Mouse (Mus musculus) inflammation-experienced regulatory T-cells, adult 16 weeks (primary cell): ENCODE results near the gene Tbrg4. TPM values are rescaled to one million over a fixed set of nuclear protein-coding genes. Genes with fewer than 3 reads are reported as not detected.

Experiments used
- polyA plus RNA-seq: library from polyadenylated mRNA; unstranded; fragments of 100-300 nt; shearing (Covaris generic); gene quantifications from one replicate; pipeline ENCODE4 v1.2.1, GENCODE M21; 2017

The Tbrg4 gene
- 13.4 TPM for polyA plus RNA-seq

DNA sequence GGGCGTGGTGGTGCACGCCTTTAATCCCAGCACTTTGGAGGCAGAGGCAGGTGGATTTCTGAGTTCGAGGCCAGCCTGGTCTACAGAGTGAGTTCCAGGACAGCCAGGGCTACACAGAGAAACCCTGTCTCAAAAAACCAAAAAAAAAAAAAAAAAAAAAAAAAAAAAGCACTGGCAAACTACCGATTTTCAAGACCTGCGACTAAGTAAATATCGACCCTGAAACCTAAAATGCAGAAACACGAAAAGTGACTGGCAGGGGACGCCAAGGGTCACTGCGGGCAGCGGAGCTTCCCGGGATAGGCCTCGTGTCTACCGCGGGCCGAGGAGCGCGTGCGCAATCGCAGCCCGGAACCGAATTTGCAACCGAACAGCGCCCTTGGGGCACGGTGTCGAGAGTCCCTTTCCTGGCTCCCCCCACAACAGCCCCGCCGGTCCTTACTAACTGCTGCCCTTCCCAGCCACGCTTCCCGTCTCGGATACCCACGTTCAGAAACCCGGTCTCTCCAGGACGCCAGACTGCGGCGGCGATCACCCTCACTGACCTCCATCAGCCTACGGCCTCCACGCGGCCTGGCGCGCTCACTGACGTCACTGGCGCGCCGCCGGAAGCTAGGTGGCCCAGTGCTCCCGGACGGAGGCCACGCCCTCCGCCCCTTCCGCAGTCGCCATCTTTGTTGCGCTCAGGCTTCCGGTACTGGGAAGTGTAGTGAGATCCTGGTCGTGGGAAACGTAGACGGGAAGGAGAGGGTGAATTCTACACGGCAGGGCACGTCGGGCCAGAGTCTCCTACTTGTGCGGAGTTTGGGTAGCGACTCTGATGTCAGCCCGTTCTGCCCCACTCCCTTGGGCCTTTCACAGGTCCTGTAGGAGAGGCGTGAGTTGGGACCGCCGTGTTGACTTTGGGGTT is at the start of gene Tbrg4:
Tbrg4 (minus strand) TSS at position 590 of the 910 bp plus-strand sequence.

GRCm38 (mm10) chr11:6658271-6658670 is 32.4 kb upstream of the Tbrg4 start, which contains the start of gene Ramp3:
TSS of gene Ramp3 (plus strand) at chr11:6658521.

DNA sequence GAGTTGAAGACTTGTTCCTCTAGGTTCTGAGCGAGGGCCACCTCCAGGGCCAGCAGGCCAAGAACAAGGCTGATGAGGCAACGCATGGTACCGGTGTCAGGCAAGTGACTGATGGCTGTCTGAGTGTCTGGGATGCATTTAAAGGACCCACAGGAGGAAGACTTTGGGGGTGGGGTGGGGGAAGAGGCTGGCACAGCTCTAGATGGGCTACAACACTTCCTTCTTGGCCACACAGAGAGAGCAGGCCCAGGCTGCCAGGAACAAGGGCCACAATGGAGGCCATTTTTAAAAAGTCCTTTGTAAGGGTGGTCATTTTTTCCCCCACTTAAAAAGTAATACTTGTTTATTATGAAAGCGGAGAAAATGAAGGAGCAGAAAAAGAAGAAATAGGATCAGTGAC is 12.7 kb upstream of the Tbrg4 start, which contains the start of gene Wap:
Wap (minus strand) TSS at position 101 of the 400 bp plus-strand sequence.

GRCm38 (mm10) chr11:6605491-6606399 is 20.1 kb downstream of the Tbrg4 start, which contains the start of gene Nacad:
TSS of gene Nacad (minus strand) at chr11:6606053.

Other genes starting within 250 kb of the Tbrg4 start
- gene Zmiz2, start 237.0 kb downstream of the Tbrg4 start, polyA plus RNA-seq: 28.4 TPM
- 4,290 TPM for gene Ppia, start 210.6 kb downstream of the Tbrg4 start, polyA plus RNA-seq
- gene H2afv, start 181.6 kb downstream of the Tbrg4 start, polyA plus RNA-seq: 172 TPM
- 7.6 TPM for gene Purb, start 150.2 kb downstream of the Tbrg4 start, polyA plus RNA-seq
- 216 TPM for gene Myo1g, start 105.1 kb downstream of the Tbrg4 start, polyA plus RNA-seq
- gene Ccm2, start 79.2 kb downstream of the Tbrg4 start, polyA plus RNA-seq: 382 TPM
- gene Nacad, start 20.0 kb downstream of the Tbrg4 start, polyA plus RNA-seq: 1.6 TPM
- not detected for gene Wap, start 12.6 kb upstream of the Tbrg4 start, polyA plus RNA-seq
- 7.6 TPM for gene Ramp3, start 32.5 kb upstream of the Tbrg4 start, polyA plus RNA-seq
- not detected for gene Gm11983, start 211.6 kb upstream of the Tbrg4 start, polyA plus RNA-seq